Mouse (Mus musculus) intestine, embryonic 16.5 days (tissue): ENCODE results near the gene Asic2. TPM values are rescaled to one million over a fixed set of nuclear protein-coding genes. Genes with fewer than 3 reads are reported as not detected.

ENCODE experiments used
- ATAC-seq: fragments of 200-750 bp; cut with Nextera tagmentation; 2 replicates; pipeline ENCODE4 v1.8.0; 2017; ENCODE audit warnings: moderate TSS enrichment, moderate library complexity
- H3K27ac ChIP-seq: fragments of 300-500 bp; sonication (generic); 2 replicates; pipeline ENCODE4 v1.5.1; 2014; ENCODE audit warnings: mild to moderate bottlenecking, low read length
- H3K27me3 ChIP-seq: fragments of 300-500 bp; sonication (generic); replicated peaks from 2 replicates; pipeline ENCODE4 v1.6.1; 2014; ENCODE audit warnings: low read length, control low read depth, mixed read lengths; ENCODE audit not compliant: control insufficient read depth, insufficient read depth
- H3K36me3 ChIP-seq: fragments of 300-500 bp; sonication (generic); 2 replicates; pipeline ENCODE4 v1.6.1; 2014; ENCODE audit warnings: low read length, control low read depth; ENCODE audit not compliant: control insufficient read depth, insufficient read depth
- H3K4me1 ChIP-seq: fragments of 300-500 bp; sonication (generic); 2 replicates; pipeline ENCODE4 v1.6.1; 2014; ENCODE audit warnings: low read length, control low read depth, mixed read lengths; ENCODE audit not compliant: control insufficient read depth, insufficient read depth
- H3K4me2 ChIP-seq: fragments of 300-500 bp; sonication (generic); 2 replicates; pipeline ENCODE4 v1.6.1; 2014; ENCODE audit warnings: low read depth, low read length, control low read depth
- H3K4me3 ChIP-seq: fragments of 300-500 bp; sonication (generic); 2 replicates; pipeline ENCODE4 v1.5.1; 2014; ENCODE audit warnings: mild to moderate bottlenecking, low read length
- H3K9ac ChIP-seq: fragments of 300-500 bp; sonication (generic); 2 replicates; pipeline ENCODE4 v1.6.1; 2014; ENCODE audit warnings: low read depth, low read length
- H3K9me3 ChIP-seq: fragments of 300-500 bp; sonication (generic); 2 replicates; pipeline ENCODE4 v1.6.1; 2016; ENCODE audit warnings: low read length, control low read depth; ENCODE audit not compliant: control insufficient read depth
- WGBS: fragments of 180-500 bp; shearing (Covaris S2); extraction: QIAGEN DNeasy Blood & Tissue Kit; methylation state at CpG from one replicate; pipeline ENCODE4 v1.1.7; 2014; 5-methylcytosine and 5-hydroxymethylcytosine counted together
- polyA plus RNA-seq: library from polyadenylated mRNA; unstranded; fragments of >200 nt; fragmentation: Nextera tagmentation; extraction: Ambion mirVana; gene quantifications from 2 replicates; pipeline ENCODE4 v1.2.1, GENCODE M21; 2015

Gene Asic2
- polyA plus RNA-seq, 1 experiment from 2014 or later = 0.15 TPM

DNA sequence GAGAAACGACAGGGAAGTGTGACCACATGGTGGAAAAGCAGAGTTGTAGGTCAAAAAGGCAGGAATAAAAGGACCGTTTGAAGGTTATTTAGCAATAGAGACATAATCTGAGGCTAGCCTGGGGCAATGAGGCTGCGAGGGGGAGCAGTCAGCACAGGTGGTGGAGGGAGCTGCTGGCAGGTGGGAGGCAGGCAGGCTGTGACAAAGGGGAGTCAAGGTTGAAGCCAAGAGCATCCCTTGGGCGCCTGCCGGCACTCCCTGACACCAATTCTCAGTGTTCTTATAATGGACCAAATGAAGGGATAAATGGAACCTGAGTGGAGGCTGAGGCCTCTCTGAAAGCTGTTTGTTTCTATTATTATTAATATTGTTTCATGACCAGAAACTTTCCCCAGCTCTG is 928.3 kb downstream of the Asic2 start:
- no peak overlapping the region for H3K4me2 ChIP-seq
- H3K27me3 ChIP-seq = no peaks in the 10 kb centered on the region
- no peak for ATAC-seq
- no peaks in the 10 kb centered on the region for H3K36me3 ChIP-seq
- no peaks in the 10 kb centered on the region for H3K4me1 ChIP-seq
- no peaks in the 10 kb centered on the region for H3K9me3 ChIP-seq
- no peak overlapping the region for H3K4me3 ChIP-seq
- H3K9ac ChIP-seq = no peak overlapping the region
- 66% methylated on average over 5 of the region's 5 CpGs for WGBS
- H3K27ac ChIP-seq = no peak overlapping the region

DNA sequence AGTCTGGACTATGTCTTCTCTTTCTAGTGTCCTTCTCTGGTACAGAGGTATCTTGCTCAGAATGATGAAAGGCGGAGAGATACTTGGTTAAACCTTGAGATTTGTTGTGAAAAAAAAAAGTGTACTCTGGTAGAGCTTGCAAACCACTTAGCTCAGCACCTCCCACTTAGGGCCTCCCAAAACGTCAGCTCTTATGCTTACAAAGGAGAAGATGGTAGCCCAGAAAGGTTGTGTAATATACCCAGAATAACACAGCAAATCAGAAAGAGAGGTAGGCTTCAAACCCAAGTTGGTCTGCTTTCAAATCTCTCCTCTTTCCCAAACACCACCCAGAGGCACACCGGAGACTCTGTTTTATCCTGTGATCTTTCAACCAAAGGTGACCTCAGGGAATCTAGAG is 936.1 kb downstream of the Asic2 start:
- Histone ChIP-seq H3K9ac (no peak overlapping the region), H3K4me2 (no peak overlapping the region), H3K9me3 (no peaks in the 10 kb centered on the region), H3K27ac (no peak overlapping the region), H3K36me3 (no peaks in the 10 kb centered on the region), H3K27me3 (no peaks in the 10 kb centered on the region), H3K4me3 (no peak overlapping the region), H3K4me1 (no peaks in the 10 kb centered on the region)
- WGBS = 76% methylated on average over 3 of the region's 3 CpGs
- no peak for ATAC-seq

DNA sequence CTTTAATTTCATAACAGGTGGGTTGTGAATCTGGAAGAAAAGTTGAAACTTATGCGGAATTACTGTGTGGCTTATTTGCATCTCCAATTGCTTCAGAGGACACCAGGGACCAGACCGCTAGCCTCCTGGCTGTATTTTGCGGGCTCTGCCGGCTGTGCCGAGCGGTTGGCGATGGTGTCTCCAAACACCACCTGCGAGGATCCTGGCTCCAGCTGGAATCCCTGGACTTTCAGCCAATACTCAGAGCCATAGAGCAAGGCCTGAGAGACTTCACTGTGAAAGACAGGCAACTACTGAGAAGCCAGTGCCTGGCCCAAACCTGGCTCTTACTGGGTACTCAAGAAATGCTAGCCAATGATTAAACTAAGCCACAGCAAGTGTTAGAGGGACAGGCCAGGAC is 953.5 kb downstream of the Asic2 start:
- H3K4me3 ChIP-seq = no peak overlapping the region
- H3K9me3 ChIP-seq = no peaks in the 10 kb centered on the region
- ATAC-seq = no peak
- H3K4me2 ChIP-seq = no peak overlapping the region
- H3K27me3 ChIP-seq = no peaks in the 10 kb centered on the region
- no peak overlapping the region for H3K9ac ChIP-seq
- no peaks in the 10 kb centered on the region for H3K4me1 ChIP-seq
- no peak overlapping the region for H3K27ac ChIP-seq
- no peaks in the 10 kb centered on the region for H3K36me3 ChIP-seq
- WGBS = 94% methylated on average over 8 of the region's 8 CpGs

DNA sequence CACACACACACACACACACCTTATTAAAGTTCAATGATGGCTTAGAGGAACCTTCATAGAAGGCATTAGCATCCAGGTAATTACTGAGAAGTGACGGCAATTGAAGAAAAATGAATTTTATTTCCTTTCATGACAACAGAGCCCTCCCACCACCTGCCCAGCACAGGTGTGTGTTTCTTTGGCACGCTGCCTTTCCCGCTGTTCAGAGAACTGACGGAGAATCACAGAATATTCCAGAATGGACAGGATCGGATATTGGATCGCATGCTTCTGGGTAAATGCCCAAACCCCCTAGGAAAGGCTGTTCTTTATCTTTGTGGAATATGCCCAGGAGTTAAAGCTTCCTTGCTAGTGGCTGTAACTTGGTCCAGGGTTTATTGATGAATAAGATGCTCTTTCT is 954.8 kb downstream of the Asic2 start:
- WGBS = 86% methylated on average over 6 of the region's 6 CpGs
- no peak for ATAC-seq

GRCm38 (mm10) chr11:81010766-81011165 is 957.5 kb downstream of the Asic2 start:
- 57% methylated on average over 7 of the region's 7 CpGs for WGBS

More for the DNA sequence above, 954.8 kb downstream of the Asic2 start:
- no peak overlapping the region for H3K27ac ChIP-seq
- no peaks in the 10 kb centered on the region for H3K9me3 ChIP-seq
- H3K36me3 ChIP-seq = no peaks in the 10 kb centered on the region
- no peaks in the 10 kb centered on the region for H3K27me3 ChIP-seq
- no peak overlapping the region for H3K4me2 ChIP-seq
- no peak overlapping the region for H3K9ac ChIP-seq
- no peaks in the 10 kb centered on the region for H3K4me1 ChIP-seq
- no peak overlapping the region for H3K4me3 ChIP-seq

DNA sequence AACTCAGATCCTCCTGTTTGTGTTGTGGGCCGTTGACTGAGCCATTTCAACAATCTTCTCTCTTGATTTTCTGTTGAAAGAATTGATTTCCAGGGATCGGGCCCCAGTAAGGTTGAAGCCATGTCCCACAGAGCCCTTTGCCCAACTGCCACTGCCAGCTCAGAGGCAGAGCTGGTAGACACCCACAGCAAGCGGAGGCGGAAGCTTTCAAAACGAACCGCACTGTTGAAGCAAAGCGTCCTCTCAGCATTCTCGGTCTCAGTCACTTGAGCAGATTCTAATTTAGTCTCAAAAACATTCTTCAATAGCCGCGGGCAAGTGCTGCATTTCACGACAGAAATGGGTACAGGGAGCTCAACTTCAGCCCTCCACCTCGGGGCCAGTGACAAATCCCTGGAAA is 958.9 kb downstream of the Asic2 start:
- H3K27ac ChIP-seq = no peak overlapping the region
- H3K9me3 ChIP-seq = no peaks in the 10 kb centered on the region
- no peaks in the 10 kb centered on the region for H3K4me1 ChIP-seq
- no peak for ATAC-seq
- H3K4me3 ChIP-seq = no peak overlapping the region
- no peak overlapping the region for H3K9ac ChIP-seq
- WGBS = 88% methylated on average over 12 of the region's 12 CpGs
- H3K36me3 ChIP-seq = no peaks in the 10 kb centered on the region
- H3K27me3 ChIP-seq = no peaks in the 10 kb centered on the region
- no peak overlapping the region for H3K4me2 ChIP-seq

More at GRCm38 (mm10) chr11:81010766-81011165, 957.5 kb downstream of the Asic2 start:
- Histone ChIP-seq H3K4me2 (no peak overlapping the region), H3K27me3 (no peaks in the 10 kb centered on the region), H3K4me1 (no peaks in the 10 kb centered on the region), H3K36me3 (no peaks in the 10 kb centered on the region), H3K4me3 (no peak overlapping the region), H3K9me3 (no peaks in the 10 kb centered on the region), H3K27ac (no peak overlapping the region), H3K9ac (no peak overlapping the region)
- ATAC-seq = no peak

DNA sequence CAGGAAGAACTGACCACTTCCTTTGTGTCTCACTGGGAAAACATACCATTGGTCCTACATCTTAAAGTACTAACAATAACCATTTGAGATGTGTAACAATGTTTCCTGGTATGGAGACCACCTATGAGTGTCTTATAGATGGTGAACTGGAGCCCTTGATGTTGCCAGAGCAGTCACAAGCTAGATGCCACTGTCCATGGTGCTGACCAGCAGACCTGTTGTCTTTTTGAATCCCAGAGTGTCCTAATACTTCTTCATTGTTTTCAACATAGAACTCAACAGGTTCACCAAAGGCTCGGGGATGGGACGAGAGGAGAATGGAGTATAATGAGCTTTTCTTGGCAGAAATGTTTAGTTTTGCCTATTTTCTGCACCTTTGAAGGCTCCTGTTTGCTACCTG is 962.4 kb downstream of the Asic2 start:
- Histone ChIP-seq H3K27me3 (no peaks in the 10 kb centered on the region), H3K27ac (no peak overlapping the region), H3K4me1 (no peaks in the 10 kb centered on the region), H3K4me2 (no peak overlapping the region), H3K9me3 (no peaks in the 10 kb centered on the region), H3K4me3 (no peak overlapping the region), H3K36me3 (no peaks in the 10 kb centered on the region), H3K9ac (no peak overlapping the region)
- WGBS = 59% methylated on average over 2 of the region's 2 CpGs
- no peak for ATAC-seq

GRCm38 (mm10) chr11:81002769-81003430 is 965.4 kb downstream of the Asic2 start:
- no peak overlapping the region for H3K27ac ChIP-seq
- H3K9me3 ChIP-seq = no peaks in the 10 kb centered on the region
- ATAC-seq = no peak
- no peak overlapping the region for H3K9ac ChIP-seq
- no peaks in the 10 kb centered on the region for H3K36me3 ChIP-seq
- no peak overlapping the region for H3K4me2 ChIP-seq
- 63% methylated on average over 10 of the region's 10 CpGs for WGBS
- H3K27me3 ChIP-seq = no peaks in the 10 kb centered on the region
- H3K4me1 ChIP-seq = no peaks in the 10 kb centered on the region
- no peak overlapping the region for H3K4me3 ChIP-seq

DNA sequence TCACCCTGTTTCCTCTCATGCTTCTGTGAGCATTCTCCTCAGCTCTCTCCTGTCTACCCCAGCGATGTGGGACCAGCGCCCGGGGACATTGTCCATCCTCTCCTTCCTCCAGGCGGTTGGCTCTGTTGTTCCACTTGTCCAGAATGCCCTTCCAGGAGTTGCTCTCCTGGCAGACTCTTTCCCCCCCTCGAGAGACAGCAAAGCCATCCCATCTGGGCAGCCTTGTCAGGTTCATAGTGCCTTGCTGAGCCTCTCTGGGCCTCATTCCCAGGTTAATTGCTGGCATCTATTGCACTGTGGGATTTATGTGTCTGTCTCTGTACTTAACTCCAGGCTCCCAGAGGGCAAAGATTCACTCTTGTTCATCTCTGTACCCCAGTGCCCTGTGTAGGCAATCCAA is 972.6 kb downstream of the Asic2 start:
- Histone ChIP-seq H3K4me1 (no peaks in the 10 kb centered on the region), H3K4me2 (no peak overlapping the region), H3K36me3 (no peaks in the 10 kb centered on the region), H3K27me3 (no peaks in the 10 kb centered on the region), H3K27ac (no peak overlapping the region), H3K9me3 (no peaks in the 10 kb centered on the region), H3K4me3 (no peak overlapping the region), H3K9ac (no peak overlapping the region)
- 77% methylated on average over 5 of the region's 5 CpGs for WGBS
- no peak for ATAC-seq

- Histone ChIP-seq H3K4me2 (no peak overlapping the region), H3K27ac (no peak overlapping the region), H3K9me3 (no peaks in the 10 kb centered on the region), H3K9ac (no peak overlapping the region), H3K27me3 (no peaks in the 10 kb centered on the region), H3K4me1 (no peaks in the 10 kb centered on the region), H3K36me3 (no peaks in the 10 kb centered on the region), H3K4me3 (no peak overlapping the region)
- ATAC-seq = no peak
- 80% methylated on average over 5 of the region's 5 CpGs for WGBS
Observed at GRCm38 (mm10) chr11:80983530-80983929, 984.7 kb downstream of the Asic2 start.
